Mouse (Mus musculus) spleen, postnatal 14 days (tissue): ENCODE data around the gene Erc2.

Experiments
- DNase-seq, 2 experiments: peaks; one replicate each; pipeline ENCODE4 v3.0.0; 2021 to 2022; ENCODE audit warnings: low spot score in 2 of 2

Gene Erc2

DNA sequence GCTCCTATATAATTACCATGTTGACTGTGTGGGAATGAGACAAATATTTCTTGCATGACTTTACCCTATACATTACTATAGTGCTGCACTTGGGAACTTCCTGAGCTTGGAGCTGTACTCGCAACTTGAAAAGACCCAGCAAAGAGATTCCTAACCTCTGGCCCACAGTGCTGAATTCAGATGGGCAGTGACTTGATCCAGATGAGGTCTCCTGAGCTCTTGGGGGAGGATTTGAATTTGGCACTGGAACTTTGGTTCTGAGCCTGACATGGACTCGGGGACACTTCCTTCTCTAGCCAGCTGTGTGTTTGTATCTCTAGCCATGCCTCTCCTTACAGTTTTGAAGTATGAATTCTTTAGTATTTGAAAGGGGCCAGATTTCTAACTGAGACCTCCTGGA lies 666.7 kb downstream of the Erc2 start:
- no peak for DNase-seq

DNA sequence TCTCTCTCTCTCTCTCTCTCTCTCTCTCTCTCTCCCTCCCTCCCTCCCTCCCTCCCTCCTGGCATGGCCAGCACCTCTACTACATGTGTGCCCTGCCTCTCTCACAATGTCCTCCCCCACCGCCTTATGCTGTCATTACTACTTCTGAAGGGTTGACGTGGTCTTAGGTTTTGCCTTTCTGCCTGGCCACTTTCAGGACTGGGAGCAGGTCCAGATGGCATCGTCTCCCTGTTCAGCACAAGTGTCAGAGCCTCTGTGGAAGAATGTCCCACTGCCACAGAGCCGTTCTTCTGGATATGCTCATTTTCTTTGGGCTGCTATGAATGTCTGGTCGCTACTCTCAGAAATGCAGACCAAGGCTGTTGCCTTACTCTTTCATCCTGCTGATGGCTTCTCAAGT lies 671.7 kb downstream of the Erc2 start:
- no peak for DNase-seq

DNA sequence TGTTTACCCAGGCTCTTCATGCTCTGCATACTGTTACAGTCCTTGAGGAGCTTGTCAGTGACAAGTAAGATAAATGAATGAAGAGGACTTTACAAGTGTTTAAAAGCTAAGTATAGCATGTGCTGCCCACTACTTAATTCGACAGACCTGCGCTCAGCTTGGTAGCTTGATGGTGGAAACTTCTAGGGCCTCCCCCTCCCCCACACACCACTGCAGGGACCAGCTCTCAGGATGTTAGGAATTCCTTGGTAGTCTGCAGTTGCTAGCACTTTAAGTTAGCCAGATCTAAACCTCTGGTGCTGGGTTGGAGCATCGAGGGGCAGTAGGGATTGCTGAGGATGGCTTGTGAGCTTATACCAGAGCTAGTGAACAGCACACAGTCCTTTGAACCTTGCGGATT lies 672.9 kb downstream of the Erc2 start:
- DNase-seq, result no peak

DNA sequence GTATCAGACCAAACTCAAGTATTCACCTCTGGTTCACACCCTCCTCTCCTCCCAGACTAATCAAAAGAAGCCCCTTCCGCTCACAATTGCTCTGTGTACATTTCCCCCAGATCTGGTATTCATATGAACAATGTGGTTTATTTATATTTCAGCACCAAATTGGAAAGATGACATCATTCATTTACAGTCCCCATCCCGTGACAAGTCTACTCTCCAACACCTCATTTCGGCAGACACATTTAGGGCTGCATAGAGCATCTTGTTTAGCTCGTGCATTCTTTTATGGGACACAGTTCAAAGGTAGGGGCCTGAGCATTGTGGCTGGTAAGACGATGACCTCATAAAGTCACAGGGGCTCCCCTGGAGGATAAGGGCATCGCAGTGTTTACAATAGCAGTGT lies 677.9 kb downstream of the Erc2 start:
- DNase-seq, result no peak

DNA sequence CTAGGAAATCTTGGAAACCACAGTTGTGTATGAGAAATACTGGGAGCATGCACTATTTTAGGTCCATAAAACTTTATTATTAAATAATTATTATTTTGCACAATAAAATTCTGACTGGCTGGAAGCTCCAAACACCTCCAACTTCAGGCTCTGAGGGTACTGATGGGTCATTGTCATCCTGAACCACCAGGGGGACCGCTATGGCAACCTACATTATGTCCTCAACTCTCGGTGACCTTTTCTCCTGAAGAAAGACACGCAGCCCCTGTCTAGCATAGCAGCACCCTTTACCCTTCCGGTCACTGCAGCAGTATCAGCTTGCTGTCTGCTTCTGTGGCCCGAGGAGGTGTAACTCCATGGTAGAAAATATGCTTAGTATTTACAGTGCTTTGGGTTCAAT lies 679.0 kb downstream of the Erc2 start:
- DNase-seq, result no peak

DNA sequence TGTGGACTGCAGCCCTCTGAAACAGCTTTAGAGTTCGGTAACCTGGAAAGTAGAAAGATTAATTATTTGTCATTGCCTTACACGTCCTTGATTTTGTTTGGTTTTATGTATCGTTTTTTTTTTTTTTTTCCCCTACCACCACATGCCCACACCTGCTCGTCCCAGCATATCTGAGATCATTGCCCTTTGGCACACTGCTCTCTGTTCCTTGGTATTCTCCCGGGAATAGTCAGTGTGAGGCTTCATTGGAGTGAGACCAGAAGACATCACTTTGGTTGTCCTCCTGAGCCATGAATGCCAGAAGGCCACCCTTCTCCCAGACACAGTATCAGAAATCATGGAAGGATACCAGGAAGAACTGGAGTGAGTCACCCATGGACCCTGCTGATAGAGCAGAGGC lies 681.9 kb downstream of the Erc2 start:
- DNase-seq, result no peak

DNA sequence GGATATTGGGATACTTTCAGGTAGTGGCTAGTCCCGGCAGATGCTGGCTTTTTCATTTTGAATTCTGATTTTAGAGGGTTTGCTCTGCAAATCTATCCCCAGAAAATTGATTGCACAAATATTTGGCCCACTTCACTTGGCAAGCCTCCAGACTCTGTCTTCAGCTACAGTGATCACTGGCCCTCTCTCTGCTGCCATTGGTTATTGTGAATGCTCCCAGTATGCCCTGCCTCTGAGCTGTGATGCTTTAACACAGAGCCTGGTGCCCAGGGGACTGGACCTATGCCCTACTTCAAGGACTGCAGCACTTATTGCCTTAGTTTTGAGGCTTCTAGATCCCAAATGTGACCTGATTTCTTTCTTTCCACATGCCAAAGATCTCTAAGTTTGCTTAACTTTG lies 686.4 kb downstream of the Erc2 start:
- DNase-seq, result no peak

DNA sequence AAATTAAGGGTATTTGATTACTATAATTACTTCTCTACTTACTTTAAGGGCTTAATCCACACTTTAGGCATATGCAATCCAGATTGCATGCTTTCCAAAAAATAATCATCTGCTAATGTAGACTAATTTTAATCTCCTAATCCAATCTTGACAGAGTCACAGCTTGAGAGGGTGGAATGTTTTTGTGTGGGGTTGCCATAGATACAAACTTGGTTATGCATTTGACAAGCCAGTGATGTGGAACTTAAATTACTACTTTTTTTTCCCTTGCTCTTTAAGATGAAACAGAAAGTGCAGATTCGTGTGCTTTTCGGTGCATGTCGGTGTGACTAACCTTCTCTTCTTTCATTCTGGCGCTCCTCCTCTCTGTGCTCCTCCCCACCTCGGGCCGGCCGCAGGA lies 694.6 kb downstream of the Erc2 start:
- no peak for DNase-seq

DNA sequence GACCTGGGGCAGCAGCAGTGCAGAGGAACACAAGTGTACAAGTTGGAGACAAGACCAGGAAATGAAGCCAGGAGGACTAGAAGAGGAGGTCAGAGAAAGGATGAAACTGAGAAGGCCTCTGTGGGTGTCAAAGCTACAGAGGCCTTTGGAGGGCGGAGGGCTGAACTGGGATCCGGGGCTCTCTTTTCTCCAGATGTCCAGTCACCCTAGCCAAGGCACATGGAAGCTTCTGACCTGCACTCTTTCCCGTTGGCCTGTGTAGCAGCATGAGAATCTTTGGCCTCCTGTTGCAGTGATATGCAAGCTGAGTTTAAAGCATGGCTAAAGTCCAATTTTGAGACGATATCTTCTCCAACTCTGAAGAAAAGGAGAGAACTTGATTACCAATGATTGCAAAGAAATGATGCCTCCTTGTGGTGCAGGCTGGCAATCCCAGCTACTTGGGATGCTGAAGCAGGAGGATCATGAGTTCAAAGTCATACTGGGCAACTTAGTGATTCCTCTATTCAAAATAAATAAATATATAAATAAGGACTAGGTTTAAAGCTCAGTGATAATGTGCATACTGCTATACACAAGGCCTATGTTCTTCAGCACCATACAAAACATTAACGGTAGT lies 699.8 kb downstream of the Erc2 start:
- DNase-seq, result no peak

DNA sequence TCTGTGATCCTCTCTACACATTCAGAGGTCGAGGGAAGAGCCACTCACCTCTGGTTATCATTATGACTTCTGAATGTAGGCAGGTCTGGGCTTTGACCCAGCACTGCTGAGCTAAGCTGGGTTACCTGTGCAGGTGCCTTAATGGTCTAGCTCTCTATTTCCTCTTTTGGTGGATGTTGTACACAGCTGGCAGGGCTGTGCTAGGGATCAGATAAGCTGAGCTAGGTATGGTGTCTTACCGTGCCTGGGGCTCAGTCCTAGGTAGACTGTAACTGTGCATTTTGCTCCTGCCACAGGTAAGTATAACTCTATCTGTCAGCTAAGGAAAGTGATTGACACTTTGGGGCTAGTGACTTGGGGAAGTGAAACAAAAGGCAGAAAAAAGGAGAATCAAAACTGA lies 701.0 kb downstream of the Erc2 start:
- no peak for DNase-seq

DNA sequence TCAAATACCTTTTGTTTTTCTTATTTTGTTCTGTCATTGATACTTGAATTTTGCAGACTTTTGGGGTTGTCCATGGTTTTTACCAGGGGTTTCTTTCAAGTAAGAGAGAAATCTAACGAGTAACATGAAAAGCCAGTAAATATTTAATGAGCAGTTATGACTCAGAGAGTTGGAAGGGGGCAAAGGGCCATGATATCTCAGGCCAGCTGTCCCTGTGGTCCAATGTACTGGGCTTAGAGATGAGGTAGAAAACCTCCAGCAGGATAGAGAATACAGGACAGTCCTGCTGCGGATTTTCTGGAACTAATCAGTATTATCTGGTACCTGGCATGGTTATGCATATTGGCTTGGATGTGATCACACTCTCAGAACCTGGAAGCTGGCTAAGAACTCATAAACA lies 701.5 kb downstream of the Erc2 start:
- no peak for DNase-seq

DNA sequence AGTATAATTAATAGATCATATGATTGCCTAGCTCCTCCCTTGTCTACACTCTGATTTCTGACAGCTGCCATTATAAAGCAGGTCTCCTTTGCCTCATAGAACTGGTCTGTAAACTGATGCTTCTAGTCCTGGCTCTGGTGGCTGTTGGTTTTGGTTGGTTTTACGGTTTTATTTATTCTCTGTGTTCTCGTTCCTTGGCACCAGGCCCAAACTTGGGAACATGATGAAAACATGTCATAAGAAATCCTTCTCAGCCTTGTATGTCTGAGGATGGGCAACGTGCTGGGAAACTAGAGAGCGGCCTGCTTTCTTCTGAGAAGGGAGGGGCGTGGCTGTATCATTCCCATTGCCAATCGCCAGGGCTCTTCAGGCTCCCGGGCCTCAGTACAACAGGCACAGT lies 704.2 kb downstream of the Erc2 start:
- DNase-seq, result no peak

DNA sequence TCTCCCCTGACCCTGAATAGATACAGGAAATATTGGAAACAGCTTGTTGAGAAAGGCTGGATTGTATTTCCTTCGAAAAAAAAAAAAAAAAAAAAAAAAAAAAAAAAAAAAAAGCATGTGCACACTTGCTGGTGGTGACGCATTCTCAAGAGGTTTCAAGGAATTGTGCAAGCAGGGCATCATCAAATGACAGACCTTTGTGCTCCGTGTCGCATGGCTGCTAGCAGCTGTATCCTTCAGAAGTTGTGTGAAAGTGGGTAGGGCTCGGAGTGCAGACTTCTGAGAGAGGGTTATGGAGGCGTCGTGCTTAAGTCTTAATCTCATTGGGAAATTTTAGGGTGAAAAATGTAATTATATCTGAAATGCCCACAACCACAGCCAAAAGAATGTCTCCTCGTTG lies 706.3 kb downstream of the Erc2 start:
- no peak for DNase-seq

DNA sequence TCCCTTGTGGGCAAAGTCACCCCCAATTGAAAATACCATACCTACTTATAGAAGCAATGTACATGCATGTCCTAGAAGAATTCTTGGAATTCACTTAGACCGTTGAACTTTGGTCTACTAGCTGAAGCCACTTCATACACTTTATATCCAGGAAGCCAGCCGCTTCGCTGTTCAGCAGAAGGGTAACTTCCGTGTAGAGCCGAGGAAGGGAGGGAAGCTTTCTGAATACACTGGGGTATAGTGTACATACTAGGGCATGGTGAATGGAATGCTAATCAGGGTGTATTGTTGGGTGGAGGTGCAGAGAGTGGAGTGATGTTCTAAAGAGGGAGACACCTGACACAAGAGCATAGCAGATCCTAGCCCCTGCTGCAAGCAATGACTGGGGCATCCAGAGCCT lies 708.9 kb downstream of the Erc2 start:
- DNase-seq, result no peak

DNA sequence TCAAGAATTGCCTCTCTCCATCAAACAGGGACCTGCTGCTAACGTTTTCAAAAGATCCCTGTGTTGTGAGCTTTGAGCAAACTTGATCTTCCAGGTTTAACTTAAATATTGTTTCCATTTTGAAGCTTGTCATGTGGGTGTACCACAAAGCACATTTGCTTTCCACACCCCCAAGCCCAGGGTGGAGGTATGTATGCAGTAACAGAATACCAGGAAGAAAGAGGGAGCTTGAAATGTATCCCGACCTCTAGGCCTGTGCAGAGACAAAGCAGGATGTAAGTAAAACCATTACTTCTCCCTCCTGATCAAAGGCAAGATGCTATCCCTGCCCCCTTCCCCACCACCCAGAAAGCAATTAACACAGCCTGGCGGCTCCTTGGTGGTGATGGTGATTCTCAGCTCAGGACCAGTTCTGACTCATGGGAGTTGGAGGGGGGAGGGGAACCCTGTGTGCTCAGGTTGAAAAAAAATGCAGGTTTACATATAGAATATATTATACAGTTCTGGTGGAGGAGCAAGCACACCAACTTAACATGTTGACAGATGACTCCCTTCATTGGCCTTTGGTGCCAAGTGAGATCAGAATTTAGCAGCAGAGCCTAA lies 710.2 kb downstream of the Erc2 start:
- DNase-seq, result no peak

DNA sequence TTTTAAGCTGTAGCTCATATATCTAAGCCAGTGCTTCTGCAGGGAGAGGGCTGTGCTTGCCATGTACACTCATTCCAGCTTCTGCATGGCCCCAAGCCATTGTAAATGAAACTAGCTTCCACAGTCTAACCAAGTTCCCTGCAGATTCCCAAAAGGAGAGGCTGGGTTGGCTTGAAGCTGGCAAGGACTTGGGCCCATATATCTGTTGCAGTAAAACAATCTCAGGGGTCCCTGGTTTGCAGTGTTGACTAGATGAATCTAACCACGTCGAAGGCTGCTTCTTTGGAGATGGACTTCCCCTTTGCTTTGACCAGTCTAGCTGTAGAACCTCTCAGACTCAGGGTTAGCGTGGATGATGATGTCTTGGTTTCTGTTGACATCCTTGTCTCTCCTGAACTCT lies 716.9 kb downstream of the Erc2 start:
- no peak for DNase-seq

DNA sequence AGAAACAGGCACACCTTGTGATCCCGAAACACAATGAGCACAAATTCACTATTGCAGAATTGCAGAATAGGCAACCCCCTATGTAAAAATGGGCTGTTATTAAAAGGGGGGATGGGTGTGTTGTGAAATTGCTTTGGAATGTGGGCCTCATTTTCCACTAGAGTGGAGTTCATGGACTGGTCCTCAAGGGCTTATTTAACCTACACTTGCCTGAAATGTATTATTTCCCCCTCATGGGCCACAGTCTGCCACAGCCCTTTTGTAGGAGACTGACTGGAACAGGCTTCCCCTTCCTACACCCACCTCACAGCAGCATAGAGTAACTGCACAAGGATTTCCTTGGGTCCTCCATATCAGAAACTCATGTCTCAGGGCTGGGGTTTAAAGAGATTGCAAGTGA lies 726.9 kb downstream of the Erc2 start:
- DNase-seq, result no peak

DNA sequence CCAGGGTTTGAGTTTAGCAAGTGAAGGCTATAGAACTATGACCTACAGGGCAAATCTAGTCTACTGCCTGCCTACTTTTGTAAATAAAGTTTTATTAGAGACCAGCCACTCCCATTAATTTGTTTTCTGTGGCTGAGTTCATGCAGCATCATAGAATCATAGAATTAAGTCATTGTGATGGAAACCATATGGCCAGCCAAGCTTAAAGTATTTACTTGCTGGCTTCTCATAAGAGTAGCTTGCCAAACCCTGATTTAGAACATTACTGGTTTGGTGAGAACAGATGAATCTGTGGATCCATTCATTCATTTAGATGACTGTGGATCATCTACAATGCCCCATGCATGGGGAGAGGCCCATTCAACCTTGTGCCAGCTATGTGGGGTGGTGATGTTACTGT lies 733.8 kb downstream of the Erc2 start:
- no peak for DNase-seq

DNA sequence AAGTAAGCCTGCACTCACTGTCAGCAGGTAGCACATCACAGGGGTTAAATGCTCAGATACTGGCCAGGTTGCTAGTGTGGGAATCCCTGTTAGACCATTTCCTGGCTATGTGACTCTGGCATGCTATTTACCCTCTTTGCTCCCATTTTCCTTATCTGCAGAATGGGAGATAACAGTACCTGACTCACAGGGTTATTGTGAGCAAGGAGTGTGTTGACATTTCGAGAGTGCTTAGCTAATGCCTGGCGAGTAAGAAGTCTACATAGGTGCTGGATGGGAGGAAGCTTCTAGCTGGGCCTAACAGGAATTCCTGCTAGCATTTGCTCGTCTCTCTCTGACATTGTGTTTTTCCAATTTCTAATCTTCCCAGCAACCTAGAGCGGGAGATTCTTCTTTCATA lies 737.3 kb downstream of the Erc2 start:
- no peak for DNase-seq

DNA sequence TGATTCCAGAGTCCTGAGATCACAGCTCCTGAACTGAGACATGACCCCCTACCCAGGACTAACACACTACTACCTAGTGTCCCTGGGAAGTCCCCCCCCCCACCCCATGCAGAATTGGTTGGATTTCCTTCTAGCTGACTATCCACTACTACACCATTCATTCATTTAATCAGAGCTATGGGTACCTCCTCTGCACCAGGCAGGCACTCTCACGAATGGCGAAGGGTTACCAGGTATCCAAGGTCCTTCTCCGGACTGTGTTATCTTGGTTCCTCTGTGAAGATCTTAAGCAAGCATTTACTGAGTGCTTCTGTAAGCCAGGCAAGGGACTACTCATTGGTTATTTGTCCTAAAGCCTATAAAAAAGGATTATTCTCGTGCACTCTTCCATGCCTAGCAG lies 737.8 kb downstream of the Erc2 start:
- no peak for DNase-seq

DNA sequence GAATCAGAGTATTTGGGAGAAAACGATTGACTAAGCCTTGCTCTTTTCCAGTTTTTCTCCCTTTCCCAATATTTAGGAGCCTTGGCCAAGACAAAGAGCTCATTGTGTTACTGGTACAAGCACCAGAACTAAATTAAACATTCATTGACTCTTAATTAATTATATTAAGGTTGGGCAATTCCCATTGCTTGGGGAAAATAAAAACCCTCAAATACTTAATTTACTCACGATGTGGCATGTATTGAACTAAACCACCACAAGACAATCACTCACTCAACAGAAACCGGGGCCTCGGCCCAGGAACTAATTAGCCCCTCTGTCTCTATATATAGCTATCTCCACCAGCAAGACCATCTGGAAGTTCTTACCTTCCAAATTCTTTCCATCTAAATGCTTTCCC lies 740.1 kb downstream of the Erc2 start:
- DNase-seq, result no peak

DNA sequence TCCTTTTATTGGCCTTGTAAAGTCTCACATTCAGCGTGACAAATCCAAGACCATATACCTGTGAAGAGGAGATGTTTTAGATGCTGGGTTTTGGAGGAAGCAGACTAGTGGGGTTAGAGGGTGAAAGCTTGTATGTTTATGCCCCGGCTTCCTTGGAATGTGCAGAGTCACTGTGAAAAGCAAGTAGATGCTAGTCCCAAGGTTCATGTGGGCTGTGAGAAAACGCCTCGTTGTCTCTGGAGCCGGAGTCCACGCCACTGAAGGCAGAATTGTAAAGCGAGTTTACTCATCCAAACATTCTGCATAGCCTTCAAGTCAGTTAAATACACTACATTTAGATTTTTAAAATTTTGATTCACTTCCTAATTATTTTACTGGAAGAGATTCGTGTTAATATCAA lies 748.5 kb downstream of the Erc2 start:
- DNase-seq, result no peak

DNA sequence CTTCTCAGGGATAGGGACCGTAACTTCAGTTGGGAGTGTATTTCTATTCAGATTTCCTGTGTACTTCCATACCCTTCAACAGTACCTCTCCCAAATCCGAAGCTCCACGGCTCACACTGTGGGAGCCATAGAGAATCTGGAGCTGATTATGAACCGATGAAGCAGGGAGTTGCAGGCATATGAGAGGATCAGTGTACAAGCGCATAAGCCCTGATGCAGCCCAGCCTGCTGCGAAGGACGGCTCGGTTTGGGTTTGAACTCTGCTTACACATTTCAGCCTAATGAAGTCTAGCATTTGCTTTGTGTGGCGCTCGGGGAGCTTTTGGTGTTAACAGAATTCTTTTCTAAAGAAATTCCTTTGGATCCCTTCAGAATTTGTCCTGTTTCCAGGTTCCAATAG lies 749.4 kb downstream of the Erc2 start:
- no peak for DNase-seq

DNA sequence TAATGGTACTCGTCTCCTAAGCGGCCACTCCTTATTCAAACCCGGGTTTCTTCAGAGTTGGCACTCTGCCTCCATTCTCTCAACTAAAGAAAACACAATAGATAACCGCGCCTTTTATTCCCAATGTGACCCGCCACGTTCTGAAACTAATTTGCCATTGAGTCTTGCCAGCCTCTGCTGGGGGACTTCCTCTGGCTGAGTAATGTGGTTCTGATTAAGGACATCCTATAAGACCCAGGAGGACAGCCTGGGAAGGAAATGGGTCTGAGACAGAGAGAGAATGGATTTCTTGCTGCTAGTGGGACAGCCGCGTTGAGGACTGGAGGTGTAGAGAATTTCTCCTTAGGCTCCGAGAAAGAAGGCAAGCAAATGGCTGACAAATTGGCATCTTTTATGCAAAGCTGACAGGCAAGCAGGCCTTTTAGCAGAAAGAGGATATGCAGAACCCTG lies 753.4 kb downstream of the Erc2 start:
- no peak for DNase-seq
